Mouse (Mus musculus): Measurements from ENCODE around the gene Bcas2. TPM values are rescaled to one million over a fixed set of nuclear protein-coding genes. Genes with fewer than 3 reads are reported as not detected.

The Bcas2 gene
- polyA plus RNA-seq, 1 experiment from 2014 or later: 78.6 TPM

- H3K27ac ChIP-seq: no peak overlapping the region
- 82% methylated on average over 2 of the region's 2 CpGs for WGBS (ENCODE audit: missing documents)
Measured at GRCm38 (mm10) chr3:103221435-103221834, 50.0 kb downstream of the Bcas2 start.

GRCm38 (mm10) chr3:103223752-103224151 lies 52.3 kb downstream of the Bcas2 start:
- H3K4me3 ChIP-seq (ENCODE audit: inconsistent target): no peak overlapping the region
- H3K36me3 ChIP-seq (ENCODE audit: inconsistent target): no peaks in the 10 kb centered on the region
- 88% methylated on average over 4 of the region's 4 CpGs for WGBS (ENCODE audit: missing documents)
- no peaks in the 10 kb centered on the region for H3K79me2 ChIP-seq (ENCODE audit: inconsistent target)
- no peak overlapping the region for H3K27ac ChIP-seq

More at GRCm38 (mm10) chr3:103221435-103221834, 50.0 kb downstream of the Bcas2 start:
- no peak overlapping the region for H3K4me3 ChIP-seq (ENCODE audit: inconsistent target)
- H3K79me2 ChIP-seq (ENCODE audit: inconsistent target): no peaks in the 10 kb centered on the region
- H3K36me3 ChIP-seq (ENCODE audit: inconsistent target): no peaks in the 10 kb centered on the region

- 90% methylated on average over 11 of the region's 12 CpGs for WGBS (ENCODE audit: missing documents)
- H3K4me3 ChIP-seq (ENCODE audit: inconsistent target): no peak overlapping the region
- H3K36me3 ChIP-seq (ENCODE audit: inconsistent target): no peaks in the 10 kb centered on the region
- no peak overlapping the region for H3K27ac ChIP-seq
- no peaks in the 10 kb centered on the region for H3K79me2 ChIP-seq (ENCODE audit: inconsistent target)
Measured at GRCm38 (mm10) chr3:103224231-103224765, 52.8 kb downstream of the Bcas2 start.

GRCm38 (mm10) chr3:103227729-103228128 lies 56.3 kb downstream of the Bcas2 start:
- 100% methylated on average over 1 of the region's 1 CpGs for WGBS (ENCODE audit: missing documents)
- H3K36me3 ChIP-seq (ENCODE audit: inconsistent target): no peaks in the 10 kb centered on the region
- H3K27ac ChIP-seq: no peak overlapping the region
- H3K4me3 ChIP-seq (ENCODE audit: inconsistent target): no peak overlapping the region
- no peaks in the 10 kb centered on the region for H3K79me2 ChIP-seq (ENCODE audit: inconsistent target)

Other genes starting within 250 kb of the Bcas2 start
- gene Sycp1, start 235.6 kb upstream of the Bcas2 start, polyA plus RNA-seq (2018): not detected in 3 replicates
- gene Nr1h5, start 207.5 kb upstream of the Bcas2 start, polyA plus RNA-seq (2018): not detected in 3 replicates
- 20.0 to 29.2 TPM (median 23.8 TPM) in 3 replicates for gene Sike1, start 175.9 kb upstream of the Bcas2 start, polyA plus RNA-seq (2018)
- 199 to 281 TPM (median 244 TPM) in 3 replicates for gene Csde1, start 151.2 kb upstream of the Bcas2 start, polyA plus RNA-seq (2018)
- 74.5 to 96.9 TPM (median 89.3 TPM) in 3 replicates for gene Nras, start 113.4 kb upstream of the Bcas2 start, polyA plus RNA-seq (2018)
- not detected in 3 replicates for gene Ampd1, start 97.6 kb upstream of the Bcas2 start, polyA plus RNA-seq (2018)
- gene Dennd2c, start 69.1 kb upstream of the Bcas2 start, polyA plus RNA-seq (2018): 0.87 to 5.7 TPM (median 1.7 TPM) in 3 replicates
- gene Trim33, start 107.6 kb downstream of the Bcas2 start, polyA plus RNA-seq (2018): 15.4 to 24.5 TPM (median 16.6 TPM) in 3 replicates

Measured in macrophage (primary cell).